Mouse (Mus musculus) heart, adult 8-10 months (tissue): ENCODE measurements at regions not wholly inside any gene's neighbourhood (a gene's known extent, or its start where the extent isn't known, plus 50 kb on each side); places are given as distances from the start of the nearest gene placed in this dataset.

Experiments
- DNase-seq: peaks from one replicate; pipeline ENCODE4 v3.0.0; 2022; ENCODE audit warnings: low spot score

GRCm38 (mm10) chr2:75564809-75565208, 94.3 kb upstream of the Hnrnpa3 start:
- no peak for DNase-seq

- DNase-seq = no peak
These were observed 91.9 kb upstream of the Hnrnpa3 start for GRCm38 (mm10) chr2:75567131-75567530.

- no peak for DNase-seq
These were observed 89.3 kb upstream of the Hnrnpa3 start for GRCm38 (mm10) chr2:75569756-75570155.

- no peak for DNase-seq
These were observed 88.8 kb upstream of the Hnrnpa3 start for GRCm38 (mm10) chr2:75570246-75570645.

- peak; percentile 88 for DNase-seq
These were observed 74.1 kb upstream of the Hnrnpa3 start for GRCm38 (mm10) chr2:75584975-75585374.

GRCm38 (mm10) chr2:75588572-75588971, 70.5 kb upstream of the Hnrnpa3 start:
- peak; percentile 88 for DNase-seq

- no peak for DNase-seq
These were observed 69.6 kb upstream of the Hnrnpa3 start for GRCm38 (mm10) chr2:75589452-75589851.

GRCm38 (mm10) chr2:75590175-75590574, 68.9 kb upstream of the Hnrnpa3 start:
- DNase-seq = peak; percentile 87

- DNase-seq = no peak
These were observed 58.5 kb upstream of the Hnrnpa3 start for GRCm38 (mm10) chr2:75600511-75600910.

GRCm38 (mm10) chr2:75603175-75603871, 55.7 kb upstream of the Hnrnpa3 start:
- no peak for DNase-seq

GRCm38 (mm10) chr2:75605634-75606033, 53.4 kb upstream of the Hnrnpa3 start:
- DNase-seq = peak; percentile 69

GRCm38 (mm10) chr2:75607010-75607915, 51.8 kb upstream of the Hnrnpa3 start:
- DNase-seq = no peak

- no peak for DNase-seq
These were observed 51.1 kb upstream of the Hnrnpa3 start for GRCm38 (mm10) chr2:75607958-75608357.

- no peak for DNase-seq
These were observed 50.6 kb upstream of the Hnrnpa3 start for GRCm38 (mm10) chr2:75608482-75608881.

- peak; percentile 55 for DNase-seq
These were observed 49.7 kb upstream of the Hnrnpa3 start for GRCm38 (mm10) chr2:75609150-75609946.
